Mouse (Mus musculus) urinary bladder, postnatal 14 days (tissue): ENCODE measurements around the gene Btg4.

Experiments used
- DNase-seq: peaks from one replicate; pipeline ENCODE4 v3.0.0; 2021; ENCODE audit warnings: low spot score

Btg4 gene

DNA sequence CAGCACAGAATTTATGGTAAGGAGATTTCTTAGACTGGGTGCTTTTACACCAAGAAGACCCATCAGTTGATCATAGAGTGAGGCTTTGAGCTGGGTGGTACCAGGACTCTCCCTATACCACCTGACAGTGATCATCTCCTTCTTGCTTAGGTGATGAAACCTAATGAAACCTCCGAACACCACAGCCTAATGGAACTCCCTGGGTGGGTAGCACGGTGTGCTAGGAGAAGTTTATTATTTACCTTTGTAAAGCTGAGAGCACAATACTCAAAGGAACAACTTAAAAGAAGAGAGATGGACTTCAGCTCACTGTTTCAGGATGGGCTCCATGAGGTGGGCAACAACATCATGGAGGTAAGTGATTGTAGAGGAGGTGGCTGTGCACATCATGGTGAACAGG lies at the start of gene Btg4:
TSS of gene Btg4 (plus strand) at position 301 of the 400 bp plus-strand sequence.
- DNase-seq, result no peak

DNA sequence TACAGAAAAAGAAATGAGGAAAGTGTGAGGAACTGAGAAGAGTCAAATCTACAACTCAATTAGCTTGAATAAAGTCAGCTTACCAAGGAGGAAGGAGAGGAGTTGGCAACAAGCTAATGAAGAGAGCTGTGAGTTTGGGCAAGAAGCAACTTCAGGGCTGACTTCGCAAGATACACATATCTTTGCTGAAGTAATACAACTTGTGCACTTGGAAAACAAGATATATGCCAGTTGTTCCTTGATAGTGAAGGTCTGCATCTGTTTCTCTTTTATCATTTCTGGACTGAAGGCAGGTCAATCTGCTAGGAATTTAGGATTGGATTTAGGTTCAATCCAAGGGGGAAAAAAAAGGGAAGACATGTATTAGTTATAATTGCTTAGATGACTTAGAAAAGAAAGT lies 47.1 kb upstream of the Btg4 start:
- no peak for DNase-seq

DNA sequence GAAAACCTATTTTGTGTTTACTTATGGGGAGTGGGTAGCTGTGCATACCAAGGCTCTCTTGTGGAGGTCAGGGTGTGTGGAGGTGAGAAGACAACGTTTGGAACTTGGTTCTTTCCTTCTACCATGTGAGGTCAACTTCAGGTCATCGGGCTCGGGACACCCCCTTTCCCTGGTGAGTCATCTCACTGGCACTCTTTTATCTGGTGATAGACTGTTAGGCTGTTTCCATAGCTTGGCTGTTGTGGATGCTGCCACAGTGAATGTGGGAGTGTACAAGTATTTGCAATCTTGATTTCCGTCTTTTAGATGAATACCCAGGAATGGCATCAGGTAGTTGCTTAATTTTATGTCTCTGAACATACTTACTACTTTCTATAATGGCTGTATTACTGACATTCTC lies 45.0 kb upstream of the Btg4 start:
- DNase-seq, result peak; percentile 63

DNA sequence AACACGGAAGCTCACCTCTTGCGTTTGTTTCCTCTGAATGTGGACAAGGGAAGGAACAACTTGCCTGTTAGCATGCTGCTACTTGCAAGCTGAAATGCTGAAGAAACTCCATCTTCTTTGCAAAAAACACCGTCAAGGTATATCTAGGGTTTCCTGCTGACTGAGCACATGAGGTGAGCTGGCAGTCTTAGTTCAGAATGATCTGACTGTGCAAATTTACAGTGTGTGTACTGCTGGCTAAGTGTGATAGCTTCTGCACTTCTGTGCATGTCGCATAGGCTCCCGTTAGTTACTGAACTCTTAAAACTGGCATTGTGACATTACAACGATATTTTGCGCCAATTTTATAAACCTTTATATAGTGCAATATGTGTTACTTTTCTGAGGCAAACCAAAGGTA lies 41.0 kb upstream of the Btg4 start:
- DNase-seq, result no peak

DNA sequence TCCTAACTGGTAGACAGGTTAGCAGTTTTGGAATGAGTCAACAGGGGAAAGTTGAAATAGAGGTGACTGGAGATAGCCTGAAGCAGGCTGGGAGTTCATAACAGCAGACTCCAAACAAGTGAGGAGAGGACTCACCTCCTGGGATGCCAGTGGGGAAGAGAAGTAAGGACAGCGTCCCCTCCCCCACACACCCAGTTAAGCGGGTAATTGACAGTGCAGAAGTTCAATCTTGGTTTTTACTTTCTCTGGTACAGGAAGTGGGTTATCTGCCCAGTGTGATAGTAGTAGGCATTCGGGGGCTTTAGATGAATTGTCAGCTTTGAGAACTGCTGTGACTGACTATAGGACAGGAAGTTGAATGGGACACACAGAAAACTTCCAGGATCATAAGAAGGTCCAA lies 40.4 kb upstream of the Btg4 start:
- DNase-seq, result no peak

DNA sequence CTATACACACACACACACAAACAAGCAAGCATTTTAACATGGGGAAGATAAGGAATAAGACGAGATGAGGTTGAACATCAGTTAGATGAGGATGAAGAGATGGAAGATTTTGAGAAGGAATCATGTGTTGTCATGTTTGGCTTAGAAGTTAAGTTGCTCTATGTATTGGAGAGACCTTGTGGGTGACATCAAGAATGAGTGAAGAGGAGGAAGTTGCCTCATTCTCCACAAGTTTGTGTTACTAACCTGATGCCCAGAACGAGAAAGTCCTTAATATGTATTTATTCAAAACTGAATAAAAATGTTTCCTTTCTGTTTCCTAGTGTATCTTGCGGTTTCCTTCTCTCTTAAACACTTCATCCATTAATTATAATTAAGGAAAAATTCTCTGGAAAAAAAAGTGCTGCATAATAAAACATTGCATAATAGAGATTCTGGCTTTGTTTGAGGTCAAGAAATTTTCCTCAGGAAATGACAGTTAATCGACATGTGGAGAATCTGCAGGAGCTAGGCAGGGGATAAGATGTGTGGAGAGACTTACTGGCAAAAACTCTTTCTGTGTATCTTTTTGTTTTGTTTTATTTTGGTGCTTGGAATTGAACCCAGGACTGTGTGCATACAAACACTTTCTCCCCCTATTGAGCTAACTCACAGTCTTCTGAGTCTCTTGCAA lies 39.4 kb upstream of the Btg4 start:
- no peak for DNase-seq

DNA sequence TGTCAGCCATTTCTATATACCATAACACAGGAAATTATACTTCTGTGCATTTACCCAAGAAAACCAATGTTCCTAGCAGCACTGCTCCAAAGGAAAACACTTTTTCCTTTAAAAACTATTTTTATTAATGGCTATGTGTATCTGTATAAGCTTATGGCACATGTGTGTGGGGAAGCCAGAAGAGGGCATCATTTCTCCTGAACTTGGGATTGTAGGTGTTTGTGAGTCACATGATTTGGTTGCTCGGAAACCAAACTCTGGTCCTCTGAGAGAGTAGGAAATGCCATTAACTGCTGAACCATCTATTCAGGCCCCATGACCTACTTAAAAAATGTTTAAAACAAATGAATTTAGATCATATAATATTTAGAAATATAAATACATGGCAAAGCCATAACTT lies 33.7 kb upstream of the Btg4 start:
- no peak for DNase-seq

DNA sequence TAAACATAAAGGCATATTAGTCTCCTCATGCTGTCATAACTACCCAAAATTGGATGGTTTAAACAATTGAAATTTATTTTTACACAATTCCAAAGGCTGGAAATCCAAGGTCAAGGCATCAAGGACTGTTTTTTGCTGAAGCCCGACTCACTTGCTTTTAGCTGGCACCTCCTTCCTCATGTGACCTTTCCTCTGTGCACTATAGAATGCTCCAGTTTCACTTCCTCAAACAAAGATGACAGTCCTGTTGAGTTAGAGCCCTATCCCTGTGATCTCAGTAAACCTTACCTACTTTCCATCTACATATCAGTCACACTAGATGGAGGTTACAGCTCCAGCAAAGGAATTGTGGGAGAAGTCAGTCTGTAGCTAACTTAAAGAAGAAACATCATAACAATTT lies 30.6 kb upstream of the Btg4 start:
- no peak for DNase-seq

DNA sequence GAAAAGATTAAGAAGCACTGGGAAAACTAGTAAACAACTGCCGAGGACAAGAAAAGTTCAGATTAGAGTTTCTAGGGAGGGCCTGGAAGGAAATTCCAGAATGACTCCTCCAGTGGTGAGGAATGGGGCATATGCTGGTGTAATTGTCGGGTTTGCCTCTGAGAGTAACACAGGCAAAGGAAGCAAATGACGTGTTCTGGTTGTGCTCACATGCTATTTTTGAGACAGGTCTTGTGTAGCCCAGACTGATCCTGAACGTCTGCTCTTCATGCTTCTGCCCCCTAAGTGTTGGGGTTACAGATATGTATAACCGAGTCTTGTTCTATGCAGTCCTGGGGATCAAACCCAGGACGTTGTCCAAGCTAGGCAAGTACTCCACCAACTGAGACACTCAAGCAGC lies 29.1 kb upstream of the Btg4 start:
- no peak for DNase-seq

DNA sequence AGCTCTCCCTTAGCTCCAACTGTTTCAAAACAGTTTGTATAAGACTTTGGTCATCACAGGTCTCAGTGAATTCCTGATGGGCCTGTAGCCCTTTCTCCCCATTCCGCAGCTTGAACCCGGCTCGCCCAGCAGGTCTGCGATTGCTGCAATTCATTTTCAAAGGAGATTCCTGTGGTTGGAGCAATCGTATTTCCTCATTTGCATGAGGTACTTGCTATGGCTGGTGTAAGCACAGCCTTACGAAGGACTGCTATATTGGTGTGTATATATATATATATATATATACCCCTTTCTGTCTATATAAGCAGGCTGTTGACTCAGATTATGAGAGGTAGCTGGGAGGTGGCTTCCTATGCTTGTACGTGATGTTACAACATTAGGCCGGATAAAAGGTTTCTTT lies 28.4 kb upstream of the Btg4 start:
- no peak for DNase-seq

DNA sequence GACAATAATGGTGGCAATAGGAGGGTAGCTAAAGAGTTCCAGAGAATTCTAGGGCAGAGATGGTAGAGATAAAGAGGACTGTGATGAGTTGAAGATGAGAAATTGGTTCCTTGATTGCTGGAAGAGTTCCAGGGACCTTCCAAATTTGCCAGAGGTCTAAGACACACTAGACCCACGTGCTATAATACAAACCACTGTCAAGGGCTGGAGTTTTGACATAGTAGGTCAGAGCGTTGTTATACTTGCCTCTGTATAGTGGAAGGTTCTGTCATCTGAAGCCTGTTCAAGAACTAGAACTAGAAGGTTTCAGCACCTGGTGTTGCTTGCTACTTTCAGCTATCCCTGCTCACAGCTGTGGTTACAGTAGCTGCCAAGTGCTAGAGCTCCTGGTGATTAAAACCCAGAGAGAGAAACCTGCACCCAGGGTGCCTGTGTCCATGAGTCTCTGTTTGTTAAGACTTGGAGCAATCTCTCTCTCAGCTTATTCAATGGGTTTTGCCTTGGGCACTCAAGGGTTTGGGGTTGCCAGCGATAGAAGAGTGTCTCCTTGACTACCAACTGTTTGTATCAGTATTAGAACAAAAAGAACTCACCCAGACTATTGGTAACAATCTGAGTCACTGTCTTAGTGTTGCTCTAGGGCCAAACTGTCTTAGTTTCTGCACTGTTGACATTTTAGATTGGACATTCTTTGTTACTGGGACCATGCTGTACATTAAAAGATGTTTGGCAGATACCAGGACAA lies 27.7 kb upstream of the Btg4 start:
- no peak for DNase-seq

DNA sequence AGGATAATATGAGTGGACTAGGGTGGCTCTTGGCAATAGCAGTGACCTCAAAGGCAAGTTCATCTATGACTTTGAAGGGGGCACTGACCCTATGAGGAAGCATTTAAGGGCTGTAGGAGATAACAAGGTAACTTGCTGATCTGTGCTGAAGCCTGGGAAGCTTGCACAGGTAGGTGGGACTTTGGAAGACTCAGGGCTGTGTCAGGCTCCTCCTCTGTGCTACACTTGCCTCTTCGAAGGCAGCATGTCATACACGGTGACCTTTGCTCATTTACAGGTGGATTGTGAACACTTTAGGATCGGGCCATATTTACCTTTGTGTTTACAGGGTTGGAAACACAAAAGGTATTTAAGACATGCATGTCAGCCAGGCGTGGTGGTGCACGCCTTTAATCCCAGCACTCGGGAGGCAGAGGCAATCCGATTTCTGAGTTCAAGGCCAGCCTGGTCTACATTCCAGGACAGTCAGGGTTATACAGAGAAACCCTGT lies 19.2 kb upstream of the Btg4 start:
- no peak for DNase-seq

DNA sequence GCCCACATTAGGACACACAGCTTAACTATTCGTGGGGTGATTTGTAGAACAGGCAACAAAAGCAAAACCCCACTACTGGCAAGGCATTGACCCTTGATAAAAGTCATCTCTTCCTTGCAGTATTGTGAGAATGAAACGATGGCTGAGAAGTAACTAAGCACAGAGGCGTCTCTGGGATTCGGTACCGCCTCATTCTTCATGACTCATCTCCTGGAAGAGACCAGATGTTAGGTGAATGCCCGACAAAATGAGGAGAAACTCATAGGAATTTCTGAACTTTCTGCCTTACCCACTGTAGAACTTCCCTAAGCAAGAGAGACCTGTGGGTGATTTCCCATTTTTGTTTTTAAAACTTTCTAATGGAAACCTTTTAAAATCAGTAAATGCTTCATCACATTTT lies 18.6 kb upstream of the Btg4 start:
- no peak for DNase-seq

DNA sequence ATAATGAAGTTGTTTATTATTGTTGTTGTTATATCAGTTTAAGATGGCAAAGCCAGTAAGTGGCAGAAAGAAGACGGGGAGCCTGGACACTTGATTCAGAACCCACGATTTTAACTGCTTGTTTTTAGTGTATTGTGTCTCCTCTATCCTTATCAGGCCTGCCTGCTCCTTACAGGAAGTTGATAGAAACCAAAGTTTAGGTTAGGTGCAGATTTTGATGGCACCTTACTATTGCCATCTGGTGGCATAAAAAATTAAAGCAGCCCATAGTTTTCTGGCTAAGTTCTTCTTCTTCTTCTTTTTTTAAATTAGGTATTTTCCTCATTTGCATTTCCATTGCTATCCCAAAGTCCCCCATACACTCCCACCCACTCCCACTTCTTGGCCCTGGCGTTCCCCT lies 8.5 kb upstream of the Btg4 start:
- no peak for DNase-seq

DNA sequence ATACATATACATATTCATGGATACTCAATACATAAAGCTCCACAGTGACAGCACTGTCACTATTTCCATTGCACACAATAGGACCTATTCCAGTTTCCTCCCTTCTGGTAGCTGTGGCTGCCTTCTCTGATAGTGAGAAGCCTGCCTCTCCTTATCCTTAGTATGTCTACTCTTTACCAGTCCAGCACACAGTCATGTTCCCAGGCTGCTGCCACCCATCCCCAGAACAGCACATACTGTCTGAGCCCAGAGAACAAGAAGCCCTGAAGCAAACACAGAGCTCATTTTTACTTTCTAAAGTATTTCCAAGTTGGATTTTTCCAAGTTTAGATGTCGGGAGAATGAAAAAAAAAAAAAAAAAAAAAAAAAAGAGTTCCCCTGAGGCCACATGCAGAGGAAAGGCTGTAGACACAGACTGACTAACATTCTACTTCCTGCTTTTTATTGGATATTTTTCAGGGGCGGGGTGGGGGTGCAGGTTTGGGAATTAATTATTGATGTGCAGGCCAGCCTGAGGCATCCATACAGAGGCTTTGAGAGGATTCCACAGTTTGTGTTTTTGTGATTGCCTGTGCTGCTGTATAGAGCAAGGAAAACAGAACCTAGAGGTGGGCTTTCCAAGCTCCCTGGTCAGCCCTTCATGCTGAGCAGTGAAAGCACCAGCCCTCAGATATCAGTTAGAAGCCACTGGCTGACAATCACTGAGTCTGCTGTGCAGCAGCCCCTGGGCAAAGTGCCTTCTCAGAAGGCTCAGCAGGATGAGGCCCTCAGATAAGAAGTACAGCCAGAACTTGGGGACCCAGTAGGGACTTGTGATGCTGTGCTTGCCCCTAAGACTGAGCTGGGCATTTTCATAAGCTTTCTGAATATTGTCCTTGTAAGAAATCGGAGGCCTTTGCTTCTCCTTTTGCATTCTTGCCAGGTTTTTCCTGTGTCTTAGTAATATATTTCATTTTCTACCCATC lies 4.1 kb upstream of the Btg4 start:
- DNase-seq, result no peak

DNA sequence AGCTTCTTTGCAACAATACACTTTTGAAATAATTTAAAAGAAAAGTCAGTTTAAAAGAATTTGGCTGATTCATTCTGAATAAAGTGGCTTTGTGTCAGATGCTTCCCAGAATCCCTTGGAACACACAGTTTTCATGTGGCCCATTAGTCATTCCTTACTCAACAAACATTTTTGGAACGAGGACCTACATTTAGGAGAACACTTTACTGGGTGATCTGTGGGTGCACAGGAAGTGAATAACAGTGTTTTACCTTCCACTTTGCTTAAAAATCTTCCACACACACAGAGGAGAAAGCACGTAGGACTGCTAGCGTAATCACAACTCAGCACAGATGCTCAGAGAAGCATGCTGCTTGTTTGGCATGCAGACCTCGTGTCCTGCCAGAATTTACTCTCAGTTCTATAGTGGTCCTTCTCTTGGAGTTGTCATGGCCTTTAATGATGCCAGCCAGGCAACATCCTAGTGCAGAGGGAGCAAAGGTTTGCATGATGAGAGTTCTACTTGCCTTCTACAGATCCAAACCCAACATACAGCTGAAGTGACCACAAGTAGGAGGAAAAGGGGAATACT lies 1.7 kb upstream of the Btg4 start:
- no peak for DNase-seq

DNA sequence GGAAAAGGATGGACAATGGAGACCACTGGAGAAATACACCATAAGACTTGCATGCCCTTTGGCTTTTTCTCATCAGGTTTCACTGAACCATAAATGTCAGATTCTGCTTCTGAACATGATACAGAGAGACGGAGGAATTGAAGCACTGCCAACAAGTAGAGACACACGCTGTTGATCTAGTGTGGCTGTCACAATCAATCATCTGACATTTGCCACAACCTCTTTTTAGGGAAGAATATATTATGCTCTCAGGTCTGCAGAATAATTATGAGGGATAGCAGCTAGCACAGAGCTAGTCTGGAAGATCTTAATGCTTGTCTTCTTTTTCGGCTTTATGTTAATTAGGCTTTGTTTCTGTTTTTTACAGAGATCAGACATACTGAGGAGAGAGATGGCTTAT lies 7.5 kb downstream of the Btg4 start:
- DNase-seq, result no peak

DNA sequence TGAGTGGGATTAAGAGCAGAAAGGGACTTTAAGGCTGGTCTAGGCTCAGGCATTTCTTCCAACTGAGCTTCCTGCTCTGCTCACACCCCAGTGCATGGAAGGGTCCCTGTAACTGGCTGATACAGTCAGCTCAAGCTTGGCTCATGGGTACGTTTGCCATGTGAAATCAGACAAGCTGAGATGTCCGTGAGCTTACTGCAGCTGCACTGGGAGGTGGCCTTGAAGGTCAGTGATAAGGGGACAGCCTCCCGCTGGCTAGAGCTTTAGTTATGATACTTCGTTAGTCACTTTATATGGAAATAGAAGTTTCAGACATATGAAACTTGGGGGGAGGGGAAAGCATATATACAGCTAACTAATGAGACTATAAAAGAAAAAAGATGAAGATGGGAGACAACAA lies 10.1 kb downstream of the Btg4 start:
- no peak for DNase-seq

DNA sequence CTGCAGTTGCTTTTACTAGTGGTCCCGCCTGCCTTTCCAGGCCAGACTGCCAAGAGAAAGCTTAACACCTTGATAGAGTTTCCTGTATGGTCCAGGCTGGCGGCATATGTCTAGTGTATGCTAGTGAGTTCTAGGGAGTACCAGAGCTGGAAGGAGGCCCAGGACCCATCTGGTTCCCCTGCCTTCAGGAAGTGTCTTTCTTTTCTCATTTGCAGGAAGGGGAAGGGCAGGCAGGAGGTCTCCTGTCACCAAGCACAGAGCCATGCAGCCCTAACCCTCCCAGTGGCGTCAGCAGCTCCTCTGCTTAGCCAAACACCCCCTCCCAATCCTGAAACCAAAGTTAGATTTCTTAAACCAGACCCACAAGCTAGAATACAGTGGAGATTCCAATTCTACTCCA lies 15.1 kb downstream of the Btg4 start:
- DNase-seq, result no peak

DNA sequence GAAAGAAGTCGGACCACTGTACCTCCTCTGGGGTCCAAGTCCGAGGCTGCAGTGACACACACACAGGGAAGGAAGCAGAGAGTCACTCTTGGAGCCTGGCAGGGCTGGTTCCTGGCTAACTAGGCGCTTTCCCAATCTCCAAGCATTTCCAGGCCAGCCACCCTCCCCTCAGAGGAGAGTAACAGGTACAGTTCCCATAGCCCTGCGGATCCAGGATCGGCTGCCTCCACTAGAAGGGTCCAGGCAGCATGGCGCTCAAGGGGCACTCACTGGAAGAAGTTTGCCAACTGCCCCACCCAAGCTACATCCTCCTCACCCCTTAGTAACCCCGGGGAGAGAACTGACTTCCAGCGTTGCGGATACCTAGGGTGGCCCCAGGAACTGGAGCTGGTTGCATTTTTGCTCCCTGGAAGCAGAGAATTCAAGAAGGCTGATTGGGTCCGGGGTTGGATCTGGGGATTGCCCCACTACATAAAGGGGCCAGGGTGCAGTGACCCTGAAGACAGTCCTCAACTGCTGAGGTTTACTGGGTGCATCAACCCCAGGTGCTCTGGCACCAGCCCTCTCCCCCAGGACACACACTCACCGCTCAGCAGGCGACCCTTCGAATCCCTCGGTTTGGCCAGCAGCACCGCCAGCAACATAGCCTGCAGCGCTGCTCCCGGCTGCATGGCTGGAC lies 15.7 kb downstream of the Btg4 start:
- peak; percentile 12 for DNase-seq

DNA sequence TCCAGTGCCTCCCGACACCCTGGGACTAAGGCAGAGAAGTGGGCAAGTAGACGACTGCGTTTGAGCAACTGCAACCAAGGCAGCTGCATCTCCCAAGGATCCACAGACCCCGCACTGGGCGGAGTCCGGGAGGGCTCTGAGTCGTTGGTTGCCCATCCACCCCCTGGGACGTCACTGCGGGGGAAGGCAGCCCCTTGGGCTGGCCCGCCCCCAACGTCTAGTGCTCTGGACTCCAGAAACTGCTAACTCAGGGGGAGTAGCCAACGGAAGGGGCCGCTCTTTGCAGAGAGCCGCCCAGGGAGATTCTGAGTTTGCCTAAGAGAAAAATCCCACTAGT lies 16.2 kb downstream of the Btg4 start, which contains the start of gene Layn:
TSS of gene Layn (minus strand) at position 116 of the 337 bp plus-strand sequence.
- peak; percentile 85 for DNase-seq

DNA sequence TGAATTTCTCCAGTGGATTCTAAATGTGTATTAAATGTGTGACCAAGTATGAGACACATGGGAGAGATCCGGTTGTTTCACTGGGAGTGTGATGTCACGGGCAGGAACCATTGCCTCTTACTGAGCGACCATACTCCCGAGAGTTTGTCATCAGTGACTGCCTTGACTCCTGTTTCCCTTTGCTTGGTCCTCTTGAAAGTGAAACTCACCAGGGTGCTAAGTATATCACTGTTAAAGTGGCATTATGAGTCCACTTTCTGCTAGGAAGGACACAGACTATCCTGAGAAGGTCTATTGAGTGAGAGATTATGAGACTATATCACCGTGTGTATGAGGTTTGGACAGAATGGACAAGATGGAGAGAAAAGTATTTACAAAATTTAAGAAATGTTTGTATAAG lies 20.9 kb downstream of the Btg4 start:
- no peak for DNase-seq
